Mouse (Mus musculus) kidney, postnatal 36 days (tissue): Measurements from ENCODE around the gene Ryk.
A peak's percentile ranks its signal among the peaks of the same experiment; 100 is the strongest.
"Not testable (repeated sequence)": the region's sequence is repeated elsewhere in the genome, so short reads cannot be mapped to it uniquely, and the experiment has no call there.

Source experiments
- DNase-seq, 2 experiments: peaks; one replicate each; pipeline ENCODE4 v3.0.0; 2021 to 2022; ENCODE audit warnings: mixed read lengths in 2 of 2

Gene Ryk

DNA sequence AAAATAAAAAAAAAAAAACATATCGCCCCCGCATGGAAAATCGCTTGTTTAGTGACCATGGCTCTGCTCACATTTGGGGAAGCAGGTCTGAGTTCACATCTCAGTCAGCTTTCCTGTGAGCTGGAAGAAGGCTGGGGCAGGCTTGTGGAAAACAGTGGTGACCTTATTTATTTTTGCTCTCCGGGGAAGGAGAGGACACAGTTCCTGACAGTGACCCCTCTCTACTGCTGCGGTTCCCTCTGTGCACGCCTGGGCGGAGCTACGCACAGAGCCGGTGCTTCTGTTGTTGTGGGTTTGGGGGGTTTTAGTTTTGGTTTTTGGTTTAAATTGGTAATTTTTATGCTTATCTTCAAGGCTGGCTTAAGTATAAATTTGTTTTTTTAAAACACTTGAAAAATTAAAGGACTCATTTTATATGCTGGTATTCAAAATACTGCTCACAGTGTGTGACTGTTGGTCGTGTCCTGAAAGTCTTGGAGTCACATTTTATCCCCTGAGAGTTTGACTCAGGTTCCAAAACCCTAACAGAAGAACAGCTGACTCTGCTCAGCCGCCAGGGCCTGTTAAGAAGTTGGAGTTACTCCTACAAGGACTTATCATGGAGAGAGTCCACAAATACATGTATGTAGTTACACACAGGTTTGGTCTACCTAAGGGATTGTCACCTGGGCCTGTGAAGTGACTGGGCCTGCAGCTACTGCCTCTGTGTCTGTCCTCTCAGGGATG, 73.0 kb downstream of the Ryk start:
- peak in 1 of 2 experiments; percentile 15 for DNase-seq

DNA sequence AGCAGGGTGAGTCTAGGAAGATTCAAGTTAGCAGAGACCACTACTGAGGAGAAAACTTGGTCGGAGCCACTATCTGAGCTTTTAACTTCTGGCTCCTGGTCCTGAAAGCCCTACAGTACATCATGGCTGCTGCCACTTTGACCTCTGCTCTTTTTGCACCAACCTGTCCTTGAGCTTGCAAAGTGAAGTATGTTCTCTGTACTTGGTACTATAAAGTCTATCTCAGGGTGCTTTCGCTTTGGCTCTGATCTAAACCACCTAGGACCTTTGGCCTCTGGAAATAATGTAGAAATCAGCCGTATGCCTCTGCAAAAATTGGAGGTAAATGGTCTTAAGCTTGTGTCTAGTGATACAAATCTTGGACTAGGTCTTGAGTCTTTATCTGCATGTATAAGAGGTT, 76.8 kb downstream of the Ryk start:
- no peak for DNase-seq

DNA sequence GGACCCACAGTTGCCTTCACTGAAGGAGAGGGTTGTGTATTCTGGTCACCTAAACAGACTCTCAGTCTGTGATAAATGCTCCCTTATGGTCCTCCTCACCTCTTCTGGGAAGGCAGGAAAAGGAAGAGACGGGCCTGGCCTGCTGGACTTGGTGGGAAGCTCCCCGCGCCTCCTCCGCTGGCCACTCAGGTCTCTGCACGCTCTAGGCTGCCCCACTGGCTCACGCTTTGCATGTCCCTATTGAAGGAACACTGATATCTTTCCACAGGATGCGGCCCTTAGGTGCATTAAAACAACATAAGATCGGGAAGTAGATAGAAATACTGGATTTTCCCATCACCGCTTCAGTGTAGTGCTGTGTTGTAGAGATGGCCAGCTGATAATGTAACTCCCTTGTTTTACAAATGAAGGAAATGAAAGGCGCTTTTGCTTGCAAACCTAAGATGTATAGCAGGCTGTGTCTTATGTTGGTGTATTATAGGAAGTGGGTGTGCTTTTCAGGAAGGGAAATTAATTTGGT, 77.9 kb downstream of the Ryk start:
- no peak for DNase-seq

DNA sequence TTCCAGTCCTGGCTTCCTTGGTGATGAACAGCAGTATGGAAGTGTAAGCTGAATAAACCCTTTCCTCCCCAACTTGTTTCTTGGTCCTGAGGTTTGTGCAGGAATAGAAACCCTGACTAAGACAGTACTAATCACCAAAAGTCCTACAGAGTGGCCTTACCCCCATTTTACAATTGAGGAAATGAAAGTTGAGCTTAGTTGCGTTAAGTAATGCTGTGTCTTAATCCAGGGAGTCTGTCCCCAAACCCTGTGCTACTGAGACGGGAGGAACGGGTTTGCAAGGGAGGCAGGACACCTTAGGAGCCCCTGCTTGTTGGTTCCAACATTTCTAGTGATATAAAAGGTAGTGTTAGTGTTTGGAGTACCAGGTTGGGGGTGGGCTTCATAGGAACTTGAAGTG, 78.9 kb downstream of the Ryk start:
- DNase-seq, result not testable (repeated sequence)

DNA sequence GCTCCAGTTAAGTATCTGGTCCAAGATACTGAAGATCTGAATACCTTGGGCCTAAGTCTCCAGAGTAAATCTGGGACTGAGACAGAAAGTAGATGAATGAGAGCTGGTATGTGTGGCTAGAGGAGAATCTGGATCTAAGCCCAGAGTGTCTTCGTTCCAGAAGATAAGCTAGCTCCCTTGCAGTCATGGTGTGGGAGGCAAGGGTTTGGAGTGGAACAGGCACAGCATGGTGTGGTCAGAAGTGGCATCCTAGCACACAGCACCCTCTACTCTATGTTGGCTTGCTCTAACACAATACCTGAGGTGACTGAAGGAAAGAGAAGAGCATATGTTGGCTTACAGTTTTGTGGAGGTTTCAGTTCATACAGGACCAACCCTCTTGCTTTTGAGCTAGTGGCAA, 79.9 kb downstream of the Ryk start:
- DNase-seq, result no peak

DNA sequence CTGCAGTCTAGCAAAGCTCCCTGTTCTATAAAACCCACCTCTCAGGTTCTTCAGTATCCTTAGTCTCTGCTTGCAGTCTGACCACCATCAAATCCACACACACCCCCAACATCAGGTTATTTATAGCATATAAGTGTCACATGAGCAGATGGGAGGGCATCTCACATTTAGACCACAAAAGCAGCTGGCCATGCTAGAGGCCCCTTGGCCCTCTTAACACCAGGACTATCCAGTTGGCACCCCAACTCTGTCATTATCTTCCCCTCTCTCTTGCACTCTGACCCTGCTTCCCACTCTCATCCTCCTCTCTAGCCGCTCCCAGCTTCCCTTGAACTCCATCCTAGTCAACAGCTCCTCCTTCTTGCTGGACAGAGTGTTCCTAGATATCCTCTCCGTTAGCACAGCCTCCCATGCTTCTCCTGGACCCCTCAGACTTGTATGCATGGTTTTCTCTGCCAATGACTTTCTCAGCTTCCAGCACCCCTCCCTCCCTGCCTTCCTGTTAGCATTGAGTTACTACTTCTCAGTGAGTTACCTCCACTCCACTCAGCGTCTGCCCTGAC, 80.7 kb downstream of the Ryk start:
- no peak for DNase-seq

DNA sequence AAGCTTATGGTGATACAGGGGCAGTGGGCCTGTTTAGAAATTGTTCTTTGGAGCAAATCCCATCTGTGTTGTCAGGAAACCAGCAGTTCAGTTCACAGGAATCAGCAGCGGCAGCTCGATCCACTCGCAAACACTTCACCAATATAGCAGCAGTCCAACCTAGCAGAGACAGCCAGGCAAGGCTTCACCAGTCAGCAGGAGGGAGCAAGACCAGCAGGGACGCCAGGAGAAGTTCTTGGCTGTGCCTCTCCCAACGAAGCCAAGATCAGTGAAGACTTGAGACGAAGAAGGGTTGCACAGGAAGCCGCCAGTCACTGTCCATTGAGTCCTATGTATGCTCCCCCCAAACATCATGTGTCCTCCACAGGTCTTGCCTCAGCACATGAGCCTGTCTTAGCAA, 81.4 kb downstream of the Ryk start:
- DNase-seq, result no peak

DNA sequence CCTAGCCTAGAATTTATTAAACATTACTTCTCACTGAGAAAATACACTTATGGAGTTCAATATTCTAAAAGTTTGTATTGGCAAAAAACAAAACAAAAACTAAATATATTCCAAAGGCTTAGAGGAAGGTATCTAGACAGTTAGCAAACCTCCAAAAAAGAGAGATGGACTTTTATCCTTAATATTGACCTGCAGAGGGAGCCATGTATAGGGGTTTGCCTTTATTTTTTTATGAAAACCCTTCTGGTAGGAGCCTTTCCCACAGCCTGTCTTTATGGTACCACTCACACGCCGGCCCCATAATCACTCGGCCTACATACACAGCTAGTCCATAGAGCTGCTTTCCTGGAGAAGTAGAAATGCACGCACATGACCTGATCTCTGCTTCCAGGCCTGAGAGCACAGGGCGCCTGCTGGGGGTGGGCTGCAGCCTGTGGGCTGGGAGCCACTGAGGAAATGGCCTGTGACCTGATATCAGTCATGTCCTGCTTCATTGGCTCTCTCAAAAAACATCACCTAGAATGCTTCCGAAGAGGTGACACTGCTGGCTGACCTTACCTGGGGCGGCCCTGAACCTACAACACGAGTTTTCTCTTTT, 82.9 kb downstream of the Ryk start:
- peak in 1 of 2 experiments; percentile 26 for DNase-seq

DNA sequence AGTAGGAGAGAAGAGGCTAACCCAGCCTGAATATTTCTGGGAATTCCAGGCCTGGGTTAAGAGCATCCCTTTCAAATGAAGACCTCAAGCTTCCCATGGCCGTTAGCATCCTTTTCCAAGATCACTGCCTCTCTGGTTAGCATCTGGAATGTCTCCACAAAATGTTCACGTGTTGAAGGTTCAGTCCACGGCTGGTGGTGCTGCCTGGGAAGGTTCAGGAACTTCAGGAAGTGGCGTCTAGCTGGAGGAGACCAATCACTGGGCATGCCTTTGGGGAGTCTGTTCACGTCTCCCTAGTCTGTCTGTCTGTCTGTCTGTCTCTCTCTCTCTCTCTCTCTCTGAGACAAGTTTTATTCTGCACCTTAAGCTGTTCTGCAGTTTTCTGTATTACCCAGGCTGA, 84.8 kb downstream of the Ryk start:
- no peak for DNase-seq

DNA sequence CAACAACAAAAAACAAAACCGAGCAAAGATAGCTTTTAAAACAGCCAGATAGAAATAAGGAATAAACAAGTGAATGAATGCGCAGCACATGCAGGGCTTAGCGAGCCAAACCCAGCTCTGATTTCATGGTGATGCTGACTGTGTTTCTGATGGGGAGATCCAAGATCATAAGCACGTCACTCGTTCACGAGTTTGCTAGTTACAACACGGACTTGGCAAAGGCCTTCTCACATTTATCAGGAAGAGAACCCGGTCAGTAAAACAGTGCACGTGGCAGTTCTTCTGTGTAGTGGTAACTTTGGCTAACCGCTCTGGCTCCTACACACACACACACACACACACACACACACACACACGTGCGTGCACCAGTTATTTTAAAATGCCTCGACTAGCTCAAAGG, 87.1 kb downstream of the Ryk start:
- DNase-seq, result no peak

DNA sequence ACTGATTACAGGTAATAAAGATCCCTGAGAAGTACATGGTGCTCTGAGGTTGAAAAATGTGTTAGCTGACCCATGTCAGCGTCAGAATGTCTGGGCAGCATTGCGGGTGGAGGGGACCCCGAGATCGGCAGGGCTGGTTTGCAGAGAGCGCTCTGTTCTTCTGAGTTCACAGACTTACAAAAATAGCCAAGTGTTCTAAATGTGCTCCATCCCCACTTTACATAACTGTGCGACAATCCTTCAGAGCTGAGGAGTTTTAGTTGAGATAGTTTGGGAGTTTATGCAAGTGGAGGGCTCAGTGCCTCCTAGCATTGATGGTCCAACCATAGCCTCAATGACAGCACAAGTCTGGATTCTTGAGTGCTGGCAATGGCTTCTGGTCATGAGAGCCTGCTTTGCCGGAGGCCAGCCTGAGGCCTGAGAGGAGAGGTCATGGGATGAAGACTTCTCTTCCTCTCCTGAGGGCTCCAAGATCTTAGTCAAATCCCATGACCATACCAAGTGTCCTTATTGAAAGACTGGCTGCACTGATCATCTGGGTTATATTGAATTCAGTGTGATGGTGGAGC, 88.2 kb downstream of the Ryk start:
- DNase-seq, result no peak

DNA sequence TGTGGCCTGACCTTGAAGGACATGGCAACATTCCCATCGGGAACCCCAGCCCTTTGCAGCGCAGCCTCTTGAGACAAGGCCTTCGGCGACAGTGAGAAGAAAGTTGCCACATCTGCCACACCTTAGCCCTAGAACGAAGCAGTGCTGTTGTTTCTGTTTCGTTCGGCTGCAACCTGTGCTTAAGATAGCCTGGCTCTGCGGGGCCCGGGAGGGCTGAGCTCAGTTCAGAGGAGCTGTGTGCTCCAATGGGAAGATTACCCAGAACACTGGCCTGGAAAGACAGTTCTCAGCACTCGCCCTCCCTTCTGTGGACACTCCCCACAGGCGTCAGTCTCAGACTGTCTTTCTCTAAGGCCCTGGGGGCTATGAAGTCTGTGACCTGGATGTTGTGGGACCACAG, 89.1 kb downstream of the Ryk start:
- DNase-seq, result no peak

DNA sequence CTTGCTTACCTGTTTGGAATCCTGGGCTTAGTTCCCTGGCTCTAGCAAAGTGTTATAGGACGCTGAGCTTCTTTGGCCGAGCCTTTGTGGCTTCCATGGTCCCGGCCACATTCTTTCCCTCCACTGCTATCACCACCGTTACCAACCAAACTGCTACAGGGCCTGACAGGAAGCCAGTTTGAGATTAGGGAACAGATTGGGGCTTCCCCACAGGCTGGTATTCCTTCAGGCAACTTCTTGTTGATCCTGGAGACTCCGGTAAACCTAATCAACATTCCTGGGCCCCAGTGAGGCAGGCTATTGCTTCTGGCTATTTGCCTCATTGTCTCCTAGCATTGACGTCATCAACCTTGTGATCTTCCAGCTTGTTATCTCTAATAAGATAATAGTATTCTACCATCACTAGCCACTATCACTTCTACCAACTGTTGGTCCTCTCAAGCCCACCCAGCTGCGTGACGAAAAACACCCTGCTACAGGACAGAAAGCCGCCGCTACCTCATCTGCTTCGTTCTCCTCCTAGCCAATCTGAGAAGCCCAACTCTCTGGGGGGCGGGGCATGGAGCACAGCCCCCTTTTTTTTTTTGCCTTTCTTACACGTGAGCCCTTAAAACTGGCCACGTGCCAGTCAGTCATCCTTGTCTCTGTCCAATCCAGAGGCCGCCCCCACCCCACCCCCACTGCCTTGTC, 90.1 kb downstream of the Ryk start:
- DNase-seq, result no peak

DNA sequence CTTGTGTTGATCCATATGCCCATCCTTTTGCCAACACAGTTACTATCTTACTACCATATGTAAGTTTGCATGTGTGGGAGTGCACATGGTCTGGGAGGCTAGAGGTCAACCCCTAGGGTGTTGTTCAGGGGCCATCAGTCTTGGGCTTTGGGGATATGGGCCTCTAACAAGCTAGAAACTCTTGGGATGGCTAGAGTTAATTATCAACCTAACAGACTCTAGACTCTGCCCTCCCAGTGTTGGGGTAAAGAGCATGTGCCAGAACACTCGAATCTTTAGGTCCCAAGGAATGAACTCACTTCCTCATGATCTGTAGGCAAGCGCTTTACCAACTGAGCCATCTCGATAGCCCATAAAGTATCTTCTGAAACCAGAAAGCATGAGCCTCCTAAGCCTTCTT, 91.4 kb downstream of the Ryk start:
- DNase-seq, result peak; percentile 20 to 70

DNA sequence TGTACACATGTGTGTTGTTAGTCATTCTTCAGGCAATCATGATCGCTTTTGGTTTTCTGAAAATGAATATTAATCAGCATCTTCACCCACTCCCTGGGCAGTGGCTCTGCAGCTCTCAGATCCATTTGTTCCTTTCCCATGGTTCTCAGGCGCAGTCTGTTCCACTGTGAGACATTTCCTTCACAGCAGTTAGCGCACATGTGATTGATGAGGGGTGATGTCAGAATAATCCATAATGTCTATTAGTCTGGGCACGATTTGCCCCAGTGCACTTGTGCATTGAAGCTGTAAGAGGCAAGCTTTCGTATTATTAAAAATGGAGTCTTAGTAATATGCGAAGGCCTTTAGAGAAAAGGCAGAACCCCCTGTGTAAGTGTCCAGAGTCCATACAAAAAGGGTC, 95.1 kb downstream of the Ryk start:
- no peak for DNase-seq

DNA sequence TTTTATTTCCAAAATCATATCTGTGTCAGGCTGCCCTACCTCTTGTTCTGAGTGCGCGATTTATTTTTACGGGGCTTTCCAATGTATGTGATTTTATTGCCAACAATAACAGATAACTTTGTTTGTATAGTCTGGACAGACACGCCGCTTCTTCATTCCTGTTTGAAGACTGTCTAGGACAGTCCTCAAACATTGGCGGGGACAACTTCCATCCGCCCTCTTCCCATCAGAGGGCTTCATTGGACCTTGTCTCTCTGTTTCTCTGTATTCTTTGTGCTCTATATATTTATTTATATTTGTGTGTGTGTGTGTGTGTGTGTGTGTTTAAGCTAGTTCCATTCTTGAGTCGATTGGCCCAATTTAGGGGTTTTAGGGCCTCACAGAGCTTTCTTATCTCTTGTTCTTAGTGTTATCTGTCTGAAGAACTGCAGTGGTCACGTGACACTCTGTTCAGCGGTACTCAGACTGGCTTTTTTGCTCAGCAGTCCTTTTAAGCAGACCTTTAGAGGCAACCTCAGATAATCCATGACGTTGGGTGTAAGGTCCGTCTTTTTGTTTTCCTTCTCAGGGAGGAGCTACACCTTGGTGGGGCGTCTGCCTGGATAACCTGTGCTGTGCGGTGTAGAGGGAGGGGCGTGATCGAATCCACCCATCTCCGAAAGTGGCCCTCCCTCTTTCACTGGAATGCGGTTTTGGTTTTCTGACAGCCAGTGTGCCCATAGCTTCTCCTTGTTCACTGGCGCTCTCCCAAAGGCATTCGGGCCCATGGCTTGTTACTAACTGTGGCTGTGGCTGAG, 99.4 kb downstream of the Ryk start:
- peak in 1 of 2 experiments; percentile 16 for DNase-seq

DNA sequence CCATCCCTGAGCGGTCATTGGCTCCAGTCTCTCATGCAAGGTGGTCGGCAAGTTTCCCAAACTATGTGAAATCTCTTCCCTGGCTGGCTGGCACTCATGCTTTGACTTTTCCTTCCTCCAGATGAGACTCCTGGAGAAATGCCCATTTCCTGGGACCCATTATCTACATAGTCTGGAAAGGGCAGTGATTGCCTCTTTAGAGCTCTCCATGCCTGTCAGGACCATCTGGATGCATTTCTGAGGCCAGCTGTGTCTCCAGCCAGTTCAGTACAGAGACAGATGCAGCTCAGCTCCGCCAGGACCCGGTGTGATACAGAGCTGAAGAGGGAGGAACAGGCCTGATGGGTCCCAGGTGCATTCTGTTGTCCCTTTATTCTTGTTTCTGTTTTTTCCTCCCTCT, 107.5 kb downstream of the Ryk start:
- DNase-seq, result no peak

DNA sequence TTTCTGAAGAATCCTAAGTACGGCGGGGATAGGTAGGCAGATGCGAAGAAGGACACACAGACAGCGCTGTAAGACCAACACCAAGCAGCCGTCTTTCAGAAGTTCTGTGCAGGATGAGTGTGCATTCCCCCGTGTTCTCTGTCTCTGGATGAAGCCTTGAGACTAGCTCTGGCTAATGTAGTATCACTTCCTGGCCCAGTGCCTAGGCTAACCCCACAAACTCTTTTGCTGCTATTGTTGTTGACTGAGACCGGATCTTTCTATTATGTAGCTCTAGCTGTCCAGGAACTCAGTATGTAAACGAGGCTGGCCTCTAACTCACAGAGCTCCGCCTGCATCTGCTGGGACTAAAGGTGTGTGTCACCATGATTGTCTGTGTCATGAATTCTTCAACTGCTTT, 110.2 kb downstream of the Ryk start:
- DNase-seq, result no peak

DNA sequence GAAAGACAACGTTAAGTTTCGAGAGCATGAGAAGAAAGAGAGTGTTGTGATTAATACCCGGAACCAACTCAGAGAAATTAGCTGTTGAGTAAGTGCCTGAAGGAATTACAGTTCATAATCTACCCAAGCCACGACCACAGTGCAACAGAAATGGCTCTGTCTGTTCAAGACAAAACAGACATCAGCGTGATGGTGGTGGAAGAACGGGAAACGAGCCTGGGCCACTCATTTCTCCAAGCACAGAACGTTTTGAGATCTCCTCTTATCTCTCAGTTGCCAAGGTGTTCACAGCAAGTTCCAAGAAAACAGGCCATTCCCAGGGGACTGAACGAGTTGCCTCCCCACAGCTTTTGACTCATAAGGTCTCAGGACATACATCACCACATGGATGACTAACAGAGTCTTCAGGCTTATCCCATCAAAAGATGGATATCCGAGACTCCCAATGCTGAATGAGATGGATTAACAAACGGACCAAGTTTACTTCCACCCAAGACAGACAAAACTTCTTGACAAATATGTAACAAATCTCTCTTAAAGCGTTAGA, 111.8 kb downstream of the Ryk start:
- DNase-seq, result no peak

DNA sequence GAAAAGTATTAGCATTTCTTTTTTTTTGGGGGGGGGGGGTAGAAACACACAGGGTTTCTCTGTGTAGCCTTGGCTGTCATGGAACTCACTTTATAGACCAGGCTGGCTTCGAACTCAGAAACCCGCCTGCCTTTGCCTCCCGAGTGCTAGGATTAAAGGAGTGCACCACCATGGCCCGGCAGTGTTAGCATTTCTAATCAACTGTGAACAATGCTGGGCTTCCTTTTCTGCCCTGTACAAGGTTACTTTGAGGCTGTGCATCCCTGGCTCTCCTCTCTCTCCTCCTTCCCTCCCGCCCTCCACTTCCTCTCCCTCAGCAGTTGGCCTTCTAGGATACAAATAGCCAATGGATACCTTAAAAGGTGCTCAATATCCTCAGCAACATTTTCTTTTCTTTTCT, 114.0 kb downstream of the Ryk start:
- DNase-seq, result no peak

DNA sequence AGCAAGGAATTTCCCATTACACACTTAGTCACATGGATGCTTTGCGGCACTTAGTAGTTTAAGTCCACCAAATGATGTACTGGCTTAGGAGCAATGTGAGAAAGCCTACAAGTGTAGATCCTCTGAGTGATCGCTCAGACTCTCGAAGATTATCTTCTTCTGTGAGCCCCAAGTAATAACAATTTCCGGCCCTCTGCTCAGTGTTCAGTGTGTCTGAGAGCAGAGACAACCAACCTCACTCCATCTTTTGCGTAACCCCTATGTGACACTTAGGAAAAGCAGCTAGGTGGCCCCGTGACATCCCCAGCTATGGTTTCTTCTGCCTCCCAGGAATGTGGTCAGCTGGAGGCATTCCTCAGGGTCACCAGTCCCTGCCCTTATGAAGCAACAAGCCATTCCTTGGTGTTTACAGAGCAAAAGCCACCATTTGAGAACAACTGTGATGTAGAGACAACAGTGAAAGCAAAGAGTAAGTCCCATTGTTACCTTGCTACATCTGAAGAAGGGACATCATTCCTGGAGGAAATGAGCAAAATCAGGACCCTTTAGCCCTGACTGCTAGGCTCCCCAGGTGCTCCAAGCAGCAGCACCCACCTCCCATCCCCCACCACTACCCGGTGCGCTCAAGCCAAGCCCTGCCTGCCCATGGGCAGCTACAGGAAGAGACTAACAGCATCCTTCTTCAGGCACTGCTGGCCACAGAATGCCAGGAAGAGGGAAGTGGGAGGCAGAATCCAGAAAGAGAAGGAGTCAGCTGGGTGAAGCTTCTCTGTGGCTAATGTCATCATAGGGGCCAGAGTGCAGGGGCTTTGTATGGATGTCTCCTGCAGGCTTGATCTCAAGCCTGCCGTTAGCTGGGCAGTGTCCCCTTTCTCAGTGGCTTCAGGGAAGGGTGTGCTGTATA, 116.6 kb downstream of the Ryk start:
- DNase-seq, result peak in 1 of 2 experiments; percentile 8
